Mouse (Mus musculus) kidney, embryonic 15.5 days (tissue): ENCODE measurements around the gene Ring1. TPM values are rescaled to one million over a fixed set of nuclear protein-coding genes. Genes with fewer than 3 reads are reported as not detected.

ENCODE experiments used
- ATAC-seq: fragments of 200-750 bp; cut with Nextera tagmentation; replicated peaks from 2 replicates; pipeline ENCODE4 v1.8.0; 2017; ENCODE audit warnings: moderate TSS enrichment; ENCODE audit not compliant: low FRiP score
- H3K27ac ChIP-seq: fragments of 300-500 bp; sonication (generic); 2 replicates; pipeline ENCODE4 v1.5.1; 2015; ENCODE audit warnings: mild to moderate bottlenecking, inconsistent platforms
- H3K27me3 ChIP-seq: fragments of 300-500 bp; sonication (generic); 2 replicates; pipeline ENCODE4 v1.6.1; 2015; ENCODE audit warnings: inconsistent platforms
- H3K36me3 ChIP-seq: fragments of 300-500 bp; sonication (generic); 2 replicates; pipeline ENCODE4 v1.6.1; 2015; ENCODE audit warnings: inconsistent platforms
- H3K4me1 ChIP-seq: fragments of 300-500 bp; sonication (generic); 2 replicates; pipeline ENCODE4 v1.6.1; 2015; ENCODE audit warnings: inconsistent platforms
- H3K4me2 ChIP-seq: fragments of 300-500 bp; sonication (generic); 2 replicates; pipeline ENCODE4 v1.6.1; 2015; ENCODE audit warnings: moderate library complexity, mild to moderate bottlenecking, inconsistent platforms
- H3K4me3 ChIP-seq: fragments of 300-500 bp; sonication (generic); replicated peaks from 2 replicates; pipeline ENCODE4 v1.5.1; 2015; ENCODE audit warnings: mild to moderate bottlenecking, inconsistent platforms
- H3K9ac ChIP-seq: fragments of 300-500 bp; sonication (generic); 2 replicates; pipeline ENCODE4 v1.6.1; 2015; ENCODE audit warnings: mild to moderate bottlenecking, inconsistent platforms
- H3K9me3 ChIP-seq: fragments of 300-500 bp; sonication (generic); replicated peaks from 2 replicates; pipeline ENCODE4 v1.6.1; 2016; ENCODE audit warnings: inconsistent platforms
- WGBS: fragments of 180-500 bp; shearing (Covaris S2); methylation state at CpG from one replicate; pipeline ENCODE4 v1.1.7; 2015; ENCODE audit warnings: mixed read lengths; 5-methylcytosine and 5-hydroxymethylcytosine counted together
- polyA plus RNA-seq: library from polyadenylated mRNA; unstranded; fragments of >200 nt; fragmentation: Nextera tagmentation; extraction: Ambion mirVana; gene quantifications from 2 replicates; pipeline ENCODE4 v1.2.1, GENCODE M21; 2015

Gene Ring1
- polyA plus RNA-seq, 1 experiment from 2014 or later: 21.7 TPM

DNA sequence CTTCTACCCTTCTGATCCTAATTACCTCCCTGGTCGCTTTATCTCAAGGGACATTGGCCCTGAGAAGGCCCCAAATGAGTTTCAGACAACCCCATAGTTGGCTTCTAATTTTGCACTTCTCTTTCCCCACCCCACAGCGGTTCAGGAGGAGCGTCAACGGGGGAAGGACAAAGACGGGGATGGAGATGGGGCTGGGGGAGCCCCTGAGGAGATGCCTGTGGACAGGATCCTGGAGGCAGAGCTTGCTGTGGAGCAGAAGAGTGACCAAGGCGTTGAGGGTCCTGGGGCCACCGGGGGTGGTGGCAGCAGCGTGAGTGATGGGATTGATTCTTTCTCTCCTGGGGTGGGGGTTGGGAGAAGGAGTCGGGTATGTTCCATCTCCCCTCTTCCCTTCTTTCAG lies 11.0 kb upstream of the Ring1 start:
- 90% methylated on average over 9 of the region's 9 CpGs for whole genome bisulfite sequencing
- Histone ChIP-seq H3K4me2 (no peak overlapping the region), H3K4me1 (peaks cover 41% of the 10 kb centered on the region), H3K27me3 (peaks cover 27% of the 10 kb centered on the region), H3K36me3 (peaks cover 41% of the 10 kb centered on the region), H3K9me3 (no peaks in the 10 kb centered on the region), H3K9ac (no peak overlapping the region), H3K27ac (no peak overlapping the region), H3K4me3 (no peak overlapping the region)
- ATAC-seq: no peak

DNA sequence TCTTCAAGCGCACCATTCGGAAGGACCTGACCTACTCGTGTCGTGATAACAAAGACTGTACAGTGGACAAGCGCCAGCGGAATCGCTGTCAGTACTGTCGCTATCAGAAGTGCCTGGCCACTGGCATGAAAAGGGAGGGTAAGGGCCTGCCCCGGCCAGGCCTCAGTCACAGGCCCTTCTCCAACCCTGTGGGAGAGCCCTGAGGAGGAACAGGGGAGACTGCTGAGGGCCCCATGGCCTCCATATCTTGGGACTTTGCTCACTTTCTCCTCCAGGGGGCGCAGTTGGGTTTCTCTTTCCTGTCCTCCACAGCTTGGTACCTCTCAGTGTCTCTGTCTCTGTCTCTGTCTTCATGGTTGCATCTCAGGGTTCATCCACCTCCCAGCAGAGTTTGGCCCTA lies 9.6 kb upstream of the Ring1 start:
- Histone ChIP-seq H3K36me3 (peaks cover 55% of the 10 kb centered on the region), H3K27me3 (peaks cover 14% of the 10 kb centered on the region), H3K9ac (no peak overlapping the region), H3K9me3 (no peaks in the 10 kb centered on the region), H3K4me3 (no peak overlapping the region), H3K27ac (no peak overlapping the region), H3K4me1 (peaks cover 42% of the 10 kb centered on the region), H3K4me2 (no peak overlapping the region)
- no peak for ATAC-seq
- WGBS: 80% methylated on average over 10 of the region's 10 CpGs

DNA sequence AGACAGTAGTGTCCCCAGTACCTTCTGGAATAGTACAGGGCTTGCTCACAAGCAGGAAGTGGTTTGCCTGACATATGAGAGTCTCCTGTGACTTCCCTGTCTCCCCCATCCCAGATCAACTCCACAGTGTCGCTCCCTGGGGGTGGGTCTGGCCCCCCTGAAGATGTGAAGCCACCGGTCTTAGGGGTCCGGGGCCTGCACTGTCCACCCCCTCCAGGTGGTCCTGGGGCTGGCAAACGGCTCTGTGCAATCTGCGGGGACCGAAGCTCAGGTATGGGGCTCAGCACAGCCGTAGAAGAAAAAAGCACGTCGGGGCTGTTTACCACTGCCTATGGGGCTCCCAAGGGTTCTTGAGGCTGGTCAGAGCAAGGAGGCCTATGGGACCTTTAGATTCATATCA lies 9.0 kb upstream of the Ring1 start:
- peaks cover 61% of the 10 kb centered on the region for H3K36me3 ChIP-seq
- H3K9ac ChIP-seq: no peak overlapping the region
- WGBS: 91% methylated on average over 9 of the region's 9 CpGs
- H3K4me2 ChIP-seq: peak overlapping the region; percentile 74
- H3K27ac ChIP-seq: 0 out of 2 replicates have a peak overlapping the region, but pooled peaks have one; percentile 99
- H3K9me3 ChIP-seq: no peaks in the 10 kb centered on the region
- H3K4me1 ChIP-seq: peaks cover 42% of the 10 kb centered on the region
- peaks cover 9% of the 10 kb centered on the region; the same call in 1 of the 2 replicates for H3K27me3 ChIP-seq
- ATAC-seq: no peak
- peak overlapping the region; percentile 75 for H3K4me3 ChIP-seq

GRCm38 (mm10) chr17:34032806-34033205 lies 8.3 kb upstream of the Ring1 start:
- peaks cover 60% of the 10 kb centered on the region for H3K36me3 ChIP-seq
- peak overlapping the region; percentile 74 for H3K4me2 ChIP-seq
- peaks cover 6% of the 10 kb centered on the region; the same call in 1 of the 2 replicates for H3K27me3 ChIP-seq
- H3K27ac ChIP-seq: peak overlapping the region; percentile 99; the same call in 1 of the 2 replicates
- 43% methylated on average over 9 of the region's 9 CpGs for WGBS
- H3K4me3 ChIP-seq: peak overlapping the region; percentile 75
- no peak for ATAC-seq
- H3K4me1 ChIP-seq: peaks cover 42% of the 10 kb centered on the region
- H3K9me3 ChIP-seq: no peaks in the 10 kb centered on the region
- peak overlapping the region; percentile 92 for H3K9ac ChIP-seq

DNA sequence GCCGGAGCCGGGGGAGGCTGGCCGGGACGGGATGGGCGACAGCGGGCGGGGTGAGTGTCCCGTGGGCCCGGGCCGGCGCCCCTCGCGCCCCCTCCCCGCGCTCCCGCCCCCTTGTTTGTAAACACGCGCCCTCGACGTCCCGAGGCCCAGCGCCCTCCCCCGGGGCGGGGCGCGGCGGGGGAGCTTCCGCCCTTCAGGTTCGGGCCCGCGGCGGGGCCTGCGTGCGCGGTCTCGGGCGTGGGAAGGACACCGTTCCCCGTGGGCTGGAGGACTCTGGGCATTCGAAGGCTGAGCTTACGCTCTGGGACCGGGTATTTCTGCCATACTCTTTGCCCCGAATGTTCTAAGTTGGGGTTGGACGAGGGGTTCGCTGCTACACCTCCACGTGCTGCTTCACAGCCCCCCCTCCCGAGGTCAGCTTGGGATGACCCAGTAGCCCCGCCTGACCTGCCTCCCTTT lies 7.7 kb upstream of the Ring1 start:
- Histone ChIP-seq H3K27ac (peak overlapping the region; percentile 99), H3K4me2 (peak overlapping the region; percentile 74), H3K4me3 (peak overlapping the region; percentile 75), H3K4me1 (peaks cover 46% of the 10 kb centered on the region), H3K36me3 (peaks cover 54% of the 10 kb centered on the region), H3K9ac (peak overlapping the region; percentile 92), H3K9me3 (no peaks in the 10 kb centered on the region), H3K27me3 (no peaks in the 10 kb centered on the region)
- ATAC-seq: 0 out of 2 replicates have a peak, but pooled peaks have one; percentile 3
- under 1% methylated on average over 36 of the region's 48 CpGs for WGBS

DNA sequence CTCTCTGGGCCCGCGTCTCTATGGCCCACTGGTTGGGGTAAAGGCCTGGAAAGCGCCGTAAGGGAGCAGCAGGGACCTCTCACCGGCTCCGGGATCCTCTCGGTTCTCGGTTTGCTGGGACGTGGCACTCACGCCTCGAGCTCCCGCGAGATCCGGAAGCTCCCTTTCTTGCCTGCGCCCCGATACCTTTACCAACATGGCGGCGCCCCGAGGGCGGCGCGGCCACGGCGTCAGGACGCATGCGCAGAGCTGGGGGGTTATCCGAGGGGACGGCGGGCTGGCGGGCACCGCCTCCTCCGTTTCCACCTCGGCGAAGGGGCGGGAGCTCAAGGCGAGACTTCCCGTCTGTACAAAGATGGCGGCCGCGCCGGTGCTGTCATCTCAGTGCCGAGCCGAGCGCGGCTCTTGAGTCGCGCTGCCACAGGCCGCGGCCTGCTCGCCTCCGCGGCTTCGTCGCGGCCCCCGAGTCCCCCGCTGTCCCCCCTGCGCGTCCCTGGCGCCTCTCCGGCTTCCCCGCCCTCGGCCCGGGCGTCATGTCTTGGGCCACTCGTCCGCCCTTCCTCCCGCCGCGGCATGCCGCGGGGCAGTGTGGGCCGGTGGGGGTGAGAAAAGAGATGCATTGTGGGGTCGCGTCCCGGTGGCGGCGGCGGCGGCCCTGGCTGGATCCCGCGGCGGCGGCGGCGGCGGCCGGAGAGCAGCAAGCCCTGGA lies 7.1 kb upstream of the Ring1 start, which contains the start of the genes Slc39a7 and Rxrb:
Gene Slc39a7, minus strand, starts transcription at position 218 of the 709 bp plus-strand sequence.
Gene Rxrb, plus strand, starts transcription at position 348 of the 709 bp plus-strand sequence.
- Histone ChIP-seq H3K9me3 (no peaks in the 10 kb centered on the region), H3K36me3 (peaks cover 48% of the 10 kb centered on the region), H3K27ac (peak within 1 kb of the TSS; percentile 99), H3K9ac (peak within 1 kb of the TSS; percentile 92), H3K4me2 (peak within 1 kb of the TSS; percentile 81), H3K27me3 (no peaks in the 10 kb centered on the region), H3K4me3 (peak within 1 kb of the TSS; percentile 75), H3K4me1 (peaks cover 52% of the 10 kb centered on the region)
- under 1% methylated on average over 88 of the region's 88 CpGs for WGBS
- ATAC-seq: peak; percentile 78

- H3K4me1 ChIP-seq: peaks cover 59% of the 10 kb centered on the region
These were observed 6.4 kb upstream of the Ring1 start for GRCm38 (mm10) chr17:34030861-34031326.

DNA sequence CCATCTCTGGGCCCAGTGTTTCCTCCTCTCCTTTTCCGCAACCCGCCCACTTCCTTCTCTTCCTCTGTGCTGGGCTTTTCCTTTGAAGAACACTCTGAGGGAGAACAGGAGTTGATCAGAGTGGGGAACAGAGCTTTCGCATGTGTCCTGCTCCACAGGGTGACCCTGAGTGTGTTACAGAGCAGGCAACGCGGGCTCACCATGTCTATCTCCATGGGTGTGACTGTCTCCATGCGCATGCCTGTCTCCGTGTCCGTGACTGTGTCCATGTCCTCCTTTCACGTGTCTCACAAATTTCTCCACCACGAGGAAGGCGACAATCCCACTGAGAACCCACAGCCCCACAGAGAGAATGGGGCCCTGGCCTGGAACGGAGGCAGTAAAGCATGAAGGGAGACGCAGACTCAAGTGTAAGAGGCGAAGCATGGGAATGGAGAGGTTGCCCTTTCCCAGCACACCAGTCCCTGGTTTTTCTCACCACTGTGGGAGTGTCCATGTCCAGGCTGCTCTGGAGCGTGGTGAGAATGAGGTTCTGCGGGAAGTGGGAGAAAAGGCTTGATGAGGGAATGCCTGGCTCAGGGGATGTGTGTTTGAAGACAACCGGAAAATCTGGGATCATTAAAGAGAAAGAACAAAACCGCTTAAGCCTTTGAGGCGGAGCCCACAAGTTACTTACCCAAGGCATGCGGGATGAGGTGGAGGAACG lies 5.6 kb upstream of the Ring1 start:
- H3K9me3 ChIP-seq: no peaks in the 10 kb centered on the region
- H3K27me3 ChIP-seq: no peaks in the 10 kb centered on the region
- peak overlapping the region; percentile 75 for H3K4me3 ChIP-seq
- 64% methylated on average over 21 of the region's 21 CpGs for WGBS
- peaks cover 33% of the 10 kb centered on the region for H3K36me3 ChIP-seq
- peaks cover 68% of the 10 kb centered on the region for H3K4me1 ChIP-seq
- peak overlapping the region; percentile 99 for H3K27ac ChIP-seq
- peak overlapping the region; percentile 92 for H3K9ac ChIP-seq
- peak overlapping the region; percentile 81 for H3K4me2 ChIP-seq
- ATAC-seq: no peak

More at GRCm38 (mm10) chr17:34030861-34031326, 6.4 kb upstream of the Ring1 start:
- Histone ChIP-seq H3K9ac (peak overlapping the region; percentile 92), H3K4me2 (peak overlapping the region; percentile 81), H3K36me3 (peaks cover 41% of the 10 kb centered on the region), H3K9me3 (no peaks in the 10 kb centered on the region), H3K27me3 (no peaks in the 10 kb centered on the region), H3K4me3 (peak overlapping the region; percentile 75), H3K27ac (peak overlapping the region; percentile 99)
- 4% methylated on average over 20 of the region's 20 CpGs for WGBS
- ATAC-seq: peak; percentile 2; the same call in 1 of the 2 replicates

- 88% methylated on average over 18 of the region's 18 CpGs for WGBS
- peak overlapping the region; percentile 75 for H3K4me3 ChIP-seq
These were observed 4.8 kb upstream of the Ring1 start for GRCm38 (mm10) chr17:34029150-34029889.

GRCm38 (mm10) chr17:34028501-34029149 lies 4.1 kb upstream of the Ring1 start:
- 76% methylated on average over 17 of the region's 17 CpGs for WGBS
- peaks cover 74% of the 10 kb centered on the region for H3K4me1 ChIP-seq
- no peak for ATAC-seq
- no peaks in the 10 kb centered on the region for H3K27me3 ChIP-seq
- H3K4me3 ChIP-seq: peak overlapping the region; percentile 90
- peak overlapping the region; percentile 86 for H3K27ac ChIP-seq
- H3K9ac ChIP-seq: no peak overlapping the region
- H3K4me2 ChIP-seq: peak overlapping the region; percentile 94
- no peaks in the 10 kb centered on the region for H3K9me3 ChIP-seq
- H3K36me3 ChIP-seq: peaks cover 23% of the 10 kb centered on the region

More at GRCm38 (mm10) chr17:34029150-34029889, 4.8 kb upstream of the Ring1 start:
- H3K9me3 ChIP-seq: no peaks in the 10 kb centered on the region
- peaks cover 28% of the 10 kb centered on the region for H3K36me3 ChIP-seq
- H3K4me1 ChIP-seq: peaks cover 70% of the 10 kb centered on the region
- H3K27ac ChIP-seq: peak overlapping the region; percentile 99
- peak overlapping the region; percentile 81 for H3K4me2 ChIP-seq
- H3K9ac ChIP-seq: peak overlapping the region; percentile 92; the same call in 1 of the 2 replicates
- ATAC-seq: no peak
- no peaks in the 10 kb centered on the region for H3K27me3 ChIP-seq

DNA sequence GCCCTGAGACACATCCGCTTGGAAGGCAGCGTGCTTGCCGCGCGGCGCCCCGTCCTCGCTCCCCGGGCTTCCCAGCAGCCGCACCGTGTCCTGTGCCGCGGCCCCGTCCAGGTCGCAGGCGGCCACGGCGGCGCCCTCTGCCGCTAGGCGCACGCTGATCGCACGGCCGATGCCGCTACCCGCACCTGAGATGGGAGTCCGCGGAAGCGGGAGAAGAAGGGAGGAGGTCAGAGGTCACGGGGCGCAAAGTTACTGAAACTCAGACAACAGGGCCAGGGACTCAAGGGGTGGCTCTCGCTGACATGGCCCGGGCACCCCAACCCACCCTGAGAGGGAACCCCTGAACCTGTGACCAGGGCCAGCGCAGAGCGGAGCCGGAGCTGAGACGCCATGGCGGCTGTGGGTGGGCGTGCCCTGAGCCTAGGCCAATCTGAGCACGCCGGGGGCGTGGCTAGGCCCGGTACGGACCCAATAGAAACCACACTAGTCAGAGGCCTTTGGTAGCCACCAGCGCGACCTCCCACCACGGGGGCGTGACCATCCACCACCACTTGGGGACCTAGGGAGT lies 3.3 kb upstream of the Ring1 start, which contains the start of gene H2-Ke6:
Gene H2-Ke6, minus strand, starts transcription at position 405 of the 568 bp plus-strand sequence.
- H3K36me3 ChIP-seq: peaks cover 28% of the 10 kb centered on the region
- peak within 1 kb of the TSS; percentile 77 for H3K9ac ChIP-seq
- peaks cover 66% of the 10 kb centered on the region for H3K4me1 ChIP-seq
- peak; percentile 80 for ATAC-seq
- WGBS: under 1% methylated on average over 49 of the region's 49 CpGs
- peak within 1 kb of the TSS; percentile 94 for H3K4me2 ChIP-seq
- no peaks in the 10 kb centered on the region for H3K9me3 ChIP-seq
- H3K27ac ChIP-seq: peak within 1 kb of the TSS; percentile 86
- H3K27me3 ChIP-seq: no peaks in the 10 kb centered on the region
- H3K4me3 ChIP-seq: peak within 1 kb of the TSS; percentile 90
